Mouse (Mus musculus) liver, embryonic 16.5 days (tissue): ENCODE measurements at regions not wholly inside any gene's neighbourhood (a gene's known extent, or its start where the extent isn't known, plus 50 kb on each side); places are given as distances from the start of the nearest gene placed in this dataset.
"Not testable (repeated sequence)": the region's sequence is repeated elsewhere in the genome, so short reads cannot be mapped to it uniquely, and the experiment has no call there.

ENCODE experiments used
- ATAC-seq: fragments of 200-750 bp; cut with Nextera tagmentation; 2 replicates; pipeline ENCODE4 v1.8.0; 2017; ENCODE audit warnings: low read depth, mild to moderate bottlenecking, moderate number of reproducible peaks, moderate library complexity
- H3K27ac ChIP-seq: fragments of 300-500 bp; sonication (generic); 2 replicates; pipeline ENCODE4 v1.5.1; 2014; ENCODE audit warnings: mild to moderate bottlenecking, low read length
- H3K27me3 ChIP-seq: fragments of 300-500 bp; sonication (generic); 2 replicates; pipeline ENCODE4 v1.6.1; 2014; ENCODE audit warnings: low read depth, low read length, mixed read lengths; ENCODE audit not compliant: control insufficient read depth, insufficient read depth
- H3K36me3 ChIP-seq: fragments of 300-500 bp; sonication (generic); 2 replicates; pipeline ENCODE4 v1.6.1; 2014; ENCODE audit warnings: mild to moderate bottlenecking; ENCODE audit not compliant: control insufficient read depth, insufficient read depth
- H3K4me1 ChIP-seq: fragments of 300-500 bp; sonication (generic); 2 replicates; pipeline ENCODE4 v1.6.1; 2014; ENCODE audit warnings: low read depth, low read length, mixed read lengths; ENCODE audit not compliant: control insufficient read depth
- H3K4me2 ChIP-seq: fragments of 300-500 bp; sonication (generic); 2 replicates; pipeline ENCODE4 v1.6.1; 2014; ENCODE audit warnings: low read depth, low read length, mixed read lengths
- H3K4me3 ChIP-seq: fragments of 300-500 bp; sonication (generic); 2 replicates; pipeline ENCODE4 v1.5.1; 2014; ENCODE audit warnings: low read depth, mild to moderate bottlenecking, low read length
- H3K9ac ChIP-seq: fragments of 300-500 bp; sonication (generic); 2 replicates; pipeline ENCODE4 v1.6.1; 2014; ENCODE audit warnings: low read depth, low read length
- H3K9me3 ChIP-seq: fragments of 300-500 bp; sonication (generic); replicated peaks from 2 replicates; pipeline ENCODE4 v1.6.1; 2016; ENCODE audit warnings: low read length; ENCODE audit not compliant: control insufficient read depth
- WGBS: fragments of 180-500 bp; shearing (Covaris S2); extraction: QIAGEN DNeasy Blood & Tissue Kit; methylation state at CpG from one replicate; pipeline ENCODE4 v1.1.7; 2014; ENCODE audit not compliant: insufficient replicate concordance; 5-methylcytosine and 5-hydroxymethylcytosine counted together

DNA sequence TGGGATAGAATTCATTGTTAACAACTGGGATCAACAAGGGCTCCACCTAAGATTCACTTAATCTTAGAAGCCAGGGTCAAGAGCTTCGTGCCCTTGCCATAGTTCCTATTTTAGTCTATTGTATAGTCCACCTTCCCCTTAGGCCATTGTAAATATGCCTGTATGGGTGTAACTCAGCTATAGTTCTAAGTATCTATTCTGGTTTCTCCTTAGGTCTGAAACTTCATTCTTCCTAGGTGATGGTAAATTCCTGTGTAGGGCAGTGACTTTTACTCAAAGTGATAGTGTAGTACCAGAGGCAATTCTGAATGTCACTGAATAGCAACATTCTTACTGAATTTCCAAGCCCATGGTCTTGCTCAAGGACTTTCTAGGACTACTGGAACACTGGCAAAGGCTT is 989.4 kb downstream of the Ankrd7 start:
- not testable (repeated sequence) for H3K4me3 ChIP-seq, H3K4me2 ChIP-seq, H3K27me3 ChIP-seq, H3K9me3 ChIP-seq, H3K9ac ChIP-seq, H3K4me1 ChIP-seq, H3K27ac ChIP-seq, H3K36me3 ChIP-seq, ATAC-seq
- WGBS: 20% methylated on average over 1 of the region's 1 CpGs

DNA sequence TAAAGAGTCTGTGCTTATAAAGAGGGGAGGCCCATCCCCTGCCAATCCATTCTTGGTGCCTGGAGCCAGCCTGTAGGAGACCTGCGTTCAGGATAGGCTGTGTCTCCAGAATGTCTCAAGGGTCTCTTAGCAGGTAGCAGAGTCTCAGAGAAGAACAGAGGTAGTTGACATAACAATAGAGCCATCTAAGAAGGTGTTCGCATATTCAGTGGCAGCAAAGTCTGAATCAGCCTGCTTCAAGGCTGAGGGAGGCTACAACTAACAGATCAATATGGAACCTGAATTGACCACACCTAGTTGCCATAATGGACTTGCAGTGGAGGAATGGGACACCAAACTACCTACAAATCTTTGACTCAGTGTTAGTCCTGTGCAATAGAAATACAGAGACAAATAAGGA is 998.0 kb downstream of the Ankrd7 start:
- H3K27me3 ChIP-seq: no peaks in the 10 kb centered on the region
- ATAC-seq: no peak
- no peaks in the 10 kb centered on the region for H3K4me1 ChIP-seq
- H3K27ac ChIP-seq: no peak overlapping the region
- no peak overlapping the region for H3K4me3 ChIP-seq
- no peak overlapping the region for H3K4me2 ChIP-seq
- WGBS: 73% methylated on average over 2 of the region's 2 CpGs
- no peaks in the 10 kb centered on the region for H3K36me3 ChIP-seq
- H3K9ac ChIP-seq: no peak overlapping the region
- H3K9me3 ChIP-seq: no peaks in the 10 kb centered on the region

GRCm38 (mm10) chr6:19869697-19870096 is 1003.6 kb downstream of the Ankrd7 start:
- ATAC-seq: no peak
- no peak overlapping the region for H3K4me3 ChIP-seq
- H3K27me3 ChIP-seq: no peaks in the 10 kb centered on the region
- H3K27ac ChIP-seq: no peak overlapping the region
- no peak overlapping the region for H3K4me2 ChIP-seq
- no peak overlapping the region for H3K9ac ChIP-seq
- H3K4me1 ChIP-seq: no peaks in the 10 kb centered on the region
- no peaks in the 10 kb centered on the region for H3K9me3 ChIP-seq
- H3K36me3 ChIP-seq: no peaks in the 10 kb centered on the region
- 62% methylated on average over 1 of the region's 1 CpGs for WGBS

GRCm38 (mm10) chr6:19911181-19911580 is 1045.1 kb downstream of the Ankrd7 start:
- Histone ChIP-seq H3K9ac (no peak overlapping the region), H3K27ac (no peak overlapping the region), H3K4me2 (no peak overlapping the region), H3K27me3 (no peaks in the 10 kb centered on the region), H3K4me1 (no peaks in the 10 kb centered on the region), H3K36me3 (no peaks in the 10 kb centered on the region), H3K9me3 (no peaks in the 10 kb centered on the region), H3K4me3 (no peak overlapping the region)
- no peak for ATAC-seq
- WGBS: 67% methylated on average over 1 of the region's 1 CpGs

- not testable (repeated sequence) for H3K4me2 ChIP-seq, H3K4me3 ChIP-seq, H3K4me1 ChIP-seq, H3K36me3 ChIP-seq, H3K27ac ChIP-seq, H3K9me3 ChIP-seq, H3K9ac ChIP-seq, ATAC-seq, H3K27me3 ChIP-seq
- 67% methylated on average over 4 of the region's 4 CpGs for WGBS
These were observed 1075.7 kb downstream of the Ankrd7 start for GRCm38 (mm10) chr6:19941784-19942183.

- Histone ChIP-seq H3K27me3 (no peaks in the 10 kb centered on the region), H3K27ac (no peak overlapping the region), H3K9me3 (no peaks in the 10 kb centered on the region), H3K36me3 (no peaks in the 10 kb centered on the region), H3K4me2 (no peak overlapping the region), H3K4me1 (no peaks in the 10 kb centered on the region), H3K4me3 (no peak overlapping the region), H3K9ac (no peak overlapping the region)
- ATAC-seq: no peak
These were observed 1078.2 kb downstream of the Ankrd7 start for GRCm38 (mm10) chr6:19944334-19944733.

DNA sequence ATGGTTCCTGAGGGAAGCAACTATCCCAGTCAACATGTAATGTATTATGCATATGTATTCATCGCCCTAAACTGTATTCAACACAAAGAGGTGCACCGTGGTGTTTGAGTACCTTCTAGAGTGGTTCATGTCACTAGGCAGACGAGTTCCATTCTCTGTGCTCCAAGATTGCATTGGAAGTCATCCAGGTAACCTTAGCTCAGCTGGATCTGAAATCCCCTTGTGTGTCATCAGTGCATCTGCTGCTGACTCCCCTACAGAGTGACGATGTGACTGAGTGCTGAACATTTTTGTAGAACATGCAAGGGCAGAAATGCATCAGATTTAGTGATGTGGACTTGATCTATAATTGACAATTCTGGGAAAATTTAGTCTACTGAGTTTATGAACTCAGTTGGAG is 1079.6 kb downstream of the Ankrd7 start:
- ATAC-seq: no peak
- 58% methylated on average over 4 of the region's 4 CpGs for WGBS
- H3K27me3 ChIP-seq: no peaks in the 10 kb centered on the region

GRCm38 (mm10) chr6:19975898-19976297 is 1109.8 kb downstream of the Ankrd7 start:
- Histone ChIP-seq H3K9ac (no peak overlapping the region), H3K4me2 (no peak overlapping the region), H3K27me3 (no peaks in the 10 kb centered on the region), H3K27ac (no peak overlapping the region), H3K36me3 (no peaks in the 10 kb centered on the region), H3K4me1 (no peaks in the 10 kb centered on the region), H3K9me3 (no peaks in the 10 kb centered on the region), H3K4me3 (no peak overlapping the region)
- no peak for ATAC-seq
- 13% methylated on average over 1 of the region's 1 CpGs for WGBS

More for the DNA sequence above, 1079.6 kb downstream of the Ankrd7 start:
- no peaks in the 10 kb centered on the region for H3K4me1 ChIP-seq
- no peaks in the 10 kb centered on the region for H3K36me3 ChIP-seq
- no peak overlapping the region for H3K27ac ChIP-seq
- no peak overlapping the region for H3K4me3 ChIP-seq
- no peak overlapping the region for H3K4me2 ChIP-seq
- no peaks in the 10 kb centered on the region for H3K9me3 ChIP-seq
- no peak overlapping the region for H3K9ac ChIP-seq

DNA sequence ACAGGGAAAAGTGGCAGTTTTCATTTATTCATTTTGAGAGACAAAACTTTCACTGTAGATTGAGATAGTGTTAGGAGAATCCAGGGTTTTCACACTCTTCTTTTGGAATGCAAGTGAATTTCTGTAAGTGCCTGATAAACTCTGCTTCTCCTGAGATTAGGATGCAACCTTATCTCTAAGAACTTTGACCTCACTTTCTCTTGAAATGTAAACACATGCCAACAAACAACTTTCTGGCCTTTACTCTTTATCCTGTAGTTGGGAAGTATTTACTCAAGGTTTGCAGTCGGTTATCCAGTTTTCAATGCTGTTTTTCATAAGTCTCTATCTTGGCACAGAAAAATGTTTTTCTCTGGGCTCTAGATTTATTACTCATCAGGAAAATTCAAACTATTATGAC is 1125.7 kb downstream of the Ankrd7 start:
- Histone ChIP-seq H3K9me3 (no peaks in the 10 kb centered on the region), H3K27ac (no peak overlapping the region), H3K36me3 (no peaks in the 10 kb centered on the region), H3K4me1 (no peaks in the 10 kb centered on the region), H3K4me2 (no peak overlapping the region), H3K9ac (no peak overlapping the region), H3K4me3 (no peak overlapping the region), H3K27me3 (no peaks in the 10 kb centered on the region)
- peak; percentile 39; the same call in 1 of the 2 replicates for ATAC-seq
- 23% methylated on average over 1 of the region's 1 CpGs for WGBS

- H3K27ac ChIP-seq: no peak overlapping the region
- no peaks in the 10 kb centered on the region for H3K27me3 ChIP-seq
- H3K9ac ChIP-seq: no peak overlapping the region
- H3K9me3 ChIP-seq: no peaks in the 10 kb centered on the region
- no peak overlapping the region for H3K4me3 ChIP-seq
- peak; percentile 75 for ATAC-seq
- H3K4me2 ChIP-seq: no peak overlapping the region
- no peaks in the 10 kb centered on the region for H3K36me3 ChIP-seq
- H3K4me1 ChIP-seq: no peaks in the 10 kb centered on the region
These were observed 1162.3 kb downstream of the Ankrd7 start for GRCm38 (mm10) chr6:20028466-20028865.
